Mouse (Mus musculus) cerebellum, postnatal 10 days (tissue): ENCODE measurements around the gene Lypd3.

Experiments used
- DNase-seq, 2 experiments: peaks; one replicate each; pipeline ENCODE4 v3.0.0; 2021; ENCODE audit warnings: mixed read lengths in 2 of 2

Lypd3 gene

GRCm38 (mm10) chr7:24636264-24636663 lies at the start of gene Lypd3:
Gene Lypd3, plus strand, starts transcription at chr7:24636550.
- DNase-seq, result no peak

GRCm38 (mm10) chr7:24586828-24587227 lies 49.5 kb upstream of the Lypd3 start:
- peak; percentile 42 to 43 for DNase-seq

GRCm38 (mm10) chr7:24587330-24588105 lies 48.8 kb upstream of the Lypd3 start, which contains the start of the genes Ethe1 and Zfp575:
Gene Ethe1, plus strand, starts transcription at chr7:24587543.
Gene Zfp575, minus strand, starts transcription at chr7:24587641.
- DNase-seq, result peak; percentile 87 to 92

- DNase-seq, result peak in 1 of 2 experiments; percentile 20
These were observed 48.0 kb upstream of the Lypd3 start for GRCm38 (mm10) chr7:24588336-24588735.

GRCm38 (mm10) chr7:24591735-24592134 lies 44.6 kb upstream of the Lypd3 start:
- no peak for DNase-seq

- no peak for DNase-seq
These were observed 44.2 kb upstream of the Lypd3 start for GRCm38 (mm10) chr7:24592163-24592562.

GRCm38 (mm10) chr7:24592781-24593180 lies 43.6 kb upstream of the Lypd3 start:
- DNase-seq, result no peak

- peak; percentile 81 to 87 for DNase-seq
These were observed 42.6 kb upstream of the Lypd3 start for GRCm38 (mm10) chr7:24593621-24594308.

GRCm38 (mm10) chr7:24594309-24594803 lies 42.0 kb upstream of the Lypd3 start:
- no peak for DNase-seq

- no peak for DNase-seq
These were observed 40.9 kb upstream of the Lypd3 start for GRCm38 (mm10) chr7:24595464-24595863.

- DNase-seq, result no peak
These were observed 38.2 kb upstream of the Lypd3 start for GRCm38 (mm10) chr7:24598121-24598520.

GRCm38 (mm10) chr7:24599211-24600067 lies 36.9 kb upstream of the Lypd3 start:
- peak in 1 of 2 experiments; percentile 31 for DNase-seq

GRCm38 (mm10) chr7:24600941-24601597 lies 35.3 kb upstream of the Lypd3 start:
- peak; percentile 99 to 100 for DNase-seq

- DNase-seq, result peak in 1 of 2 experiments; percentile 39
These were observed 30.8 kb upstream of the Lypd3 start for GRCm38 (mm10) chr7:24605561-24605960.

- no peak for DNase-seq
These were observed 30.3 kb upstream of the Lypd3 start for GRCm38 (mm10) chr7:24606046-24606445.

GRCm38 (mm10) chr7:24608017-24608416 lies 28.3 kb upstream of the Lypd3 start:
- peak; percentile 45 to 53 for DNase-seq

- DNase-seq, result no peak
These were observed 27.8 kb upstream of the Lypd3 start for GRCm38 (mm10) chr7:24608561-24608960.

- peak in 1 of 2 experiments; percentile 28 for DNase-seq
These were observed 26.0 kb upstream of the Lypd3 start, which contains the start of gene Phldb3 for GRCm38 (mm10) chr7:24610144-24610878. Gene Phldb3, plus strand, starts transcription at chr7:24610763.

- peak; percentile 47 to 53 for DNase-seq
These were observed 25.4 kb upstream of the Lypd3 start for GRCm38 (mm10) chr7:24610879-24611494.

- DNase-seq, result no peak
These were observed 24.6 kb upstream of the Lypd3 start for GRCm38 (mm10) chr7:24611709-24612108.
